Mouse (Mus musculus): ENCODE measurements at regions not wholly inside any gene's neighbourhood (a gene's known extent, or its start where the extent isn't known, plus 50 kb on each side); places are given as distances from the start of the nearest gene placed in this dataset.

- no peak for DNase-seq
Measured at GRCm38 (mm10) chr13:118849541-118849940, 179.9 kb downstream of the Fgf10 start.

GRCm38 (mm10) chr13:118850708-118851107 is 181.1 kb downstream of the Fgf10 start:
- no peak for DNase-seq

GRCm38 (mm10) chr13:118886339-118886810 is 216.8 kb downstream of the Fgf10 start:
- DNase-seq: no peak

DNA sequence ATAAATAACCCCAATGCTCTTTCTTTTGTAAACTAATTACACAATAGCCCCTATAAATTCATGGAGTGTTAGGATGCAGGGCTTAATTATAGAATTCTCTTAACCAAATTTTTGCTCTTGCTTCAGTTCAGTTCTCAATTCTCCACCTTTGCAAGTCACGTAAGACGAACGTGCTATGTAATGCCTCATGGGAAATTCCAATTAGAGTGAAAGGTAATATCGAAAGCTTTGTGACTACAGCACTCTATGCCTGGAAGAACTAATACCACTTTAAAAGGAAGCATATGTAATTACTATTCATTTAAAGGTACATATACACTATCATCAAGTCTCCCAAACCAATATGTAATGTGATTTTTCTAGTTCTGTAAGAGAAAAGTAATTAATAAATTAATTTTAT is 225.5 kb downstream of the Fgf10 start:
- no peak for DNase-seq

- DNase-seq: no peak
Measured at GRCm38 (mm10) chr13:118901950-118902349, 232.4 kb downstream of the Fgf10 start.

- DNase-seq: no peak
Measured at GRCm38 (mm10) chr13:118910351-118910750, 240.8 kb downstream of the Fgf10 start.

- no peak for DNase-seq
Measured at GRCm38 (mm10) chr13:118940786-118941185, 271.2 kb downstream of the Fgf10 start.

DNA sequence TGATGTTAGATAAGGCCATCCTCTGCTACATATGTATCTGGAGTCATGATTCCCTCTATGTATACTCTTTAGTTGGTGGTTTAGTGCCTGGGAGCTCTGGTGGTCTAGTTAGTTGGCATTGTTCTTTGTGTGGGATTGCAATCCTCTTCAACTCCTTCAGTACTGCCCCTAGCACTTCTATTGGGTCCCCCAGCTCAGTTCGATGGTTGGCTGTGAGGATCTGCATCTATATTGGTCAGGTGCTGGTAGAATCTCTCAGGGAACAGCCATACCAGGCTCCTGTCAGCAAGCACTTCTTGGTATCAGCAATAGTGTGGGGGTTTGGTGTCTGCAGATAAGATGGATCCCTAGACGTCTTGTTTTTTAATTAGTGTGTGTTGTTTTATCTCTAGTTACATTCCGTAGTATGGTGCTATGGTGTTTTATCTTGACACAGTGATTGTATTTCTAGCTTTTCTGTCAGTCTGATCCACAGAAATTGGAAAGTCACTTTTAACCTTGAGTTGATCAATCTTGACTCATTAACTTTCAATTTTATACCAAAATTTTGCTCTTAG is 296.6 kb downstream of the Fgf10 start:
- DNase-seq: no peak

GRCm38 (mm10) chr13:118967707-118968106 is 298.1 kb downstream of the Fgf10 start:
- DNase-seq: no peak

GRCm38 (mm10) chr13:118975008-118975407 is 305.4 kb downstream of the Fgf10 start:
- no peak for DNase-seq

DNA sequence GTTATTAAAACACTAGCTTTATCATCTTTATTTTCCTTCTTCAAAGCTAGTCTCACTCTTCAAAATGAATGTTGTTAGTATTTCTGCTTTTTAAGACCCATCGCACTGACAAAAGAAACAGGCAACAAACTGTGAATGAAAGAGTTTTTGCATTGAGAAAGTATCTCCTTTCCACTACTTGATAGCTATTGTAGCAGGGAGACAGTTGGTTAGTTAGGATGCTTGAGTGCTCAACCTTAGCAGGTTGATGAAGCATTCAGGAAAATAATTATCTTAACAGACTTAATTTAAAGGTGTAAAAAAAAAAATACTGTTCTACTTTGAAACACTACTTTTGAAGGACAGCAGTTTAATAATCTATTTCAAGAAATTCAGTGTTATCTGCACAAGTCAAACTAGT is 305.9 kb downstream of the Fgf10 start:
- no peak for DNase-seq

DNA sequence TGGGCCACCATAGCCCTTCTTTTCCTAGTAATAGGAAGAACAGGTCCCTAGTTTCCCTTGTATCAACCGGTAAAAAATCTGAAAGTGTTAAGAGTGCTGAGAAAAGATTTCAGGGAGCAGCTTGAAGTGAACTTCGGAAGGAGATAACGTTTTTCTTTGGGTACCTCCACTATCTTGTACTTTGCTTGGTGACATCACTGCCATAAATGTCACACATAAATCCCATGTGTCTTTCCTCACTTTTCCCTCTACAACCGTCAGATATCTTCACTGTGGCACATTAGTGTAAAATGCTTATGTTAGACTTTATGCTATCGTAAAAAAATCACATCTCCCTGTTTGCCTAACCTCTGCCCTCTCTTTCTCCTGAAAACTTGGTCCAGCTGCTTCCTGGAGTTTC is 309.9 kb downstream of the Fgf10 start:
- no peak for DNase-seq

GRCm38 (mm10) chr13:118981196-118981810 is 311.7 kb downstream of the Fgf10 start:
- no peak for DNase-seq

GRCm38 (mm10) chr13:118985285-118985684 is 315.7 kb downstream of the Fgf10 start:
- no peak for DNase-seq

DNA sequence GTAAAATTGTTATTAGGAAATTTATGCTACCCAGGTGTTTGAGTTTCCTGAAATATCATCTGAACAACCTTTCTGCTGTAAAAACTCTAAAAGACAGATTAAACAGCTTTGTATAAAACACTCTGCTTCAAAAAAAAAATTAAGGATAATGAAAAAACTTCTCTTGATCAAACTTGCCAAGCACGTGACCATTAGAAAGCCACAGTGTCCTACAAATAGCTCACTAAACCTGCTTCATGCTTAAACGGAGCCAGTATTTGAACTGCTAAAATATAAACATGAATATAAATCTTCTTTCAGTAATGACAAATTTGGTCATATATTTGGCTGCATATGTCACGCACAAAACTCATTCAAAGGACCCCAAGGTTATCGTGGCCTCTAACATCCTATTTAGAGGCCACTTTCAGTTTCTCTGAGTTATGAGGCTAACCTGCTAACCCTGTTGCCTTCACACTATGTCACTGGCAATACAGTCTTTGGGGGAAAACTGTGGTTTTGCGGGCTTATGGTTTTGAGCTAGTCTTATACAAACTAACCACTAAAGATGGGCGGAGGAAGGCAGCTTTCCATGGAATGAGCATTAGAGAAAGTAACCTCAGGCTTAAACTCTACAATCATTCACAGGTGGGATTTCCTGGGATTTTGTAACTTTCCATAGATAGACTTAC is 355.8 kb downstream of the Fgf10 start:
- no peak for DNase-seq

- no peak for DNase-seq
Measured at GRCm38 (mm10) chr13:119039616-119040015, 370.0 kb downstream of the Fgf10 start.

DNA sequence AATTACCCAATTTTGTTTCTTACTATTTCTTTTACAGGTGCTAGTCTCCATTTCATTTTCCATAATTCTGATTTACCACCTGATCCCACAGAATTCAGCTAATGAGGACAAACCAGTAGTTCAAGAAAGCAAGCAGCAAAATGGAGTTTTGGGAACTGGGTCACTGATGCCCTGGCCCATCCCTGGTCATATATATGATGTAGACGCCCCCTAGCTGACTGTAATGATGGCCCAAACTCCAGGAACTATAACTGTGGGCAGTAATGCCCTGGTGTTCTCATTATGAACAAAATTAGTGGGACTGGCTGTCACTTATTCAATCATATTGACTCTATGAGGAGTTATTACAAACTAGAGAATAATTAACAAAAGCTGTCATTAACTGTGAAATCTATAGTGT is 375.5 kb downstream of the Fgf10 start:
- no peak for DNase-seq

DNA sequence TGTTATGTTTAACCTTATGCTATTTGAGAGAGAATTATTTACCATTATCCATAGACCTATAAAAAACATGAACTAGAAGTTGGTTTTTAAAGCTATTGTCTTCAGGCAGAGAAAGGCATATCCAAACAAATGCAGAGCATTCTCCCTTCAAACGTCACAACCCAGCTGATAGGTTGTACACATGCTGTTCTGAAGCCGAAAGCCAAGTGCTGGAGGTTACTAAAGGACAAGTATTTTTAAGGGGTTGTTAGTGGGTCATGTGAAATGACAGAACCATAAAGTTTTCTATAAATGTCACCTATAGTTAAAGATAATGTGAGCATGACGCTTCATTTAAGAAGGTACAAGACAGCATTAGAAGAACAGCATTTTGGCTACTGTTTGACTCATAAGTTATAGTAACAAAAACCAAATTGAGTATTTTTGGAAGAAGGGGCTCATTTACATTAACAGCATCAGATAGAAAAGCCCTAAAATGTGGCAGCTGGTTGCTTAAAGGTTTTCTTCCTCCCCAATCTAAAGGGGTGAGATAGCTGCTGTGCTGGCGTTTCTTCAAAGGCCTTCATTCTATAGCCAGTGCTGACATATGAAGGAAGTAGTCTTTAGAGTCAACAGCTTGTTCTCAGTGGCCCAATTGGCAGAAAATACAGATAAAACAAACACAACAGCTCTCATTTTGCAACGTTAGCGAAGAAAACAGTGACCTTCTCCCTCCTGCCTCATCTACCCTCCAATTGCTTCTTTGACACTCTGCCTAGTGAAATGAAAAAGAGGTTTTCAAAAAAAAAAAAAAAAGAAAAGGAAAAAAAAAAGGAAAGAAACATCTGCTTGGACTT is 359.4 kb upstream of the Paip1 start:
- DNase-seq: no peak

DNA sequence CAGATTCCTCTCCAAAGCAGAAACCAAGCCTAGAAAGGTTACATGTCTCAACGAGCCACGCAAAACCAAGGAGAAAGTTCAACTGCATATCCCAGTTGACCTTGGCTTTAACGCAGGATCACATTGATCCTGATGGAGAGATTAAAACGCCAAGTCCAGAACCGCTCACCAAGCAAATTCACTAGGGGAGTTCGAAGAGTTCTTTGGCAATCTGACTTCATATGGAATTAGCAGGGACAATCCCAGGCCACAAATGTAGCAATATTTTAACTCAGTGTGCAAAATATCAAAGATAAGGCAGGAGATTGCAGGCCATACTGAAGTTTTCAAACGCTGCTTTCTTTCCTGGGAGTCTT is 358.8 kb upstream of the Paip1 start:
- no peak for DNase-seq

GRCm38 (mm10) chr13:119079243-119079642 is 349.2 kb upstream of the Paip1 start:
- no peak for DNase-seq

GRCm38 (mm10) chr13:119081691-119082090 is 346.7 kb upstream of the Paip1 start:
- no peak for DNase-seq

DNA sequence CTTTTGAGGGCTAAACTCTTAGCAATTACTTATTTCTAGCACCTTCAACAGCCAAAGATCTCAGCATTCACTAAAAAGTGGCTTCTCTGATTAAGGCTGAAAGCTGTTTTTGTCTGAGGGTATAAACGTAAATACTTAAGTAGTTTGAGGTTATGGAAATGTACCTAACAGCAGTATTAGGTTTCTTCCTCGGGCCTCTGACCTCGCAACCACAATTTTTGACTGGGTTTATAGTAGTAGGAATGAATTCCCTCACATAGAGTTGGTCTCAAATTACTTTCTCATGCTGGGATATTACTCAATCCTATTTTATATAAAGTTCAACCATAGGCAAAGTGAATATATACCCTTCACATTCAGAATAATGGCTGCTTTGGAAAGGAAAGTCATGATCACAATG is 310.5 kb upstream of the Paip1 start:
- DNase-seq: no peak

DNA sequence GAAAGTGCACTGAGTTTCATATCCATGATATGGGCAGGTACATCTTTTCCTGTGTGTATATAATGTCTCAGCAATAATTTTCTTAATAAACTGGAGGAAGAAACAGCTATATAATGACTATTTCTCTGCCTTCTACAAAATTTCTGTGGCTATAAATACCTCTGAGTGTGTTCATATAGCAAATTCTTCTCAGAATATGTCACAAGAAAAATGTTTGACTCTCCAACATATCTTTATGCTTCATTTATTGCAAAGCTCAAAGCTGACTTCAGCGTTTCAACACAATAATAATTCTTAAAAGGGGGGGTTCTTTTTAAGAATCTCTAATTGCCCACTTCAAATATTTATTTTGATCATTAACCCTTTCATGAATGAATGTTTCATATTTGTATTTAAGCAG is 310.0 kb upstream of the Paip1 start:
- no peak for DNase-seq

GRCm38 (mm10) chr13:119140436-119140835 is 288.0 kb upstream of the Paip1 start:
- no peak for DNase-seq

Measured in kidney, postnatal 10 days (tissue).